Mouse (Mus musculus) cerebellum, adult (tissue): ENCODE measurements around the gene Adamts4.
"Not testable (repeated sequence)": the region's sequence is repeated elsewhere in the genome, so short reads cannot be mapped to it uniquely, and the experiment has no call there.

Experiments
- ATAC-seq: cut with Nextera tagmentation; 2 replicates; pipeline ENCODE4 v1.9.2; 2017; ENCODE audit warnings: mild to moderate bottlenecking, moderate library complexity, mixed read lengths; ENCODE audit not compliant: insufficient number of reproducible peaks, low FRiP score, low TSS enrichment

Adamts4 gene

DNA sequence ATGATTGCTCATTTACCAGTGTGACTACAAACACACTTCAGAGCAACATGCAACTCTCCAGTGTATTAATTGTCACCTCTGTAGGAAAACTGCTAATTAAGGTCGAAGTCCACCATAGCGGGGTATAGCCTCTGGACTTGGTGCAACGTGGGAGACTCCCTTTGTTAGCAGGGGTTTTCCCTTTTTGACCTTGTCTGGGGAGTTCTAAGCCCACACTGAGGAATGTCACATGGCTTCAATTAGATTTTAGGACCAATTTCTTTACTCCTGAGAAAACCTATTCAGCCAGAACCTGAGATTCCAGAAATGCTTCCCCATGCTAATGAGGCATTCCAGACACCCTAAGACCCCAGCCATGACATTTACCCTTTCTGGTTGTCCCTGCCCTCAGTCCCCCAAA is 20.0 kb upstream of the Adamts4 start:
- no peak for ATAC-seq

GRCm38 (mm10) chr1:171231844-171232243 is 18.4 kb upstream of the Adamts4 start:
- ATAC-seq: no peak

DNA sequence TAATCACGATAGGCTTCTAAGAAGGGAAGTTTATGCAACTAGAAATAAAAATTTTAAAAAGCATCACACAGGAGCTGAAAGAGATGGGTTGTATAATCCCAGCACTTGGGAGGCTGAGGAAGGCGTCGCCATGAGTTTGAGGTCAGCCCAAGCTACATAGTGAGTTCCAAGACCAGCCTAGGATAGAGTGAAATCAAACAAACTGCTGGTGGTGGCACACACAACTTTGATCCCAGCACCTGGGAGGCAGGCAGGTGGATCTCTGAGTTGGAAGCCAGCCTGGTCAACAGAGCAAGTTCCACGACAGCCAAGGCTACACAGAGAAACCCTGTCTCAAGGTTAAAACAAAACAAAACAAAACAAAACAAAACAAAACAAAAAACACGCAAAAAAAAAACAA is 17.9 kb upstream of the Adamts4 start:
- no peak for ATAC-seq

GRCm38 (mm10) chr1:171232800-171233730 is 17.2 kb upstream of the Adamts4 start:
- ATAC-seq: no peak

DNA sequence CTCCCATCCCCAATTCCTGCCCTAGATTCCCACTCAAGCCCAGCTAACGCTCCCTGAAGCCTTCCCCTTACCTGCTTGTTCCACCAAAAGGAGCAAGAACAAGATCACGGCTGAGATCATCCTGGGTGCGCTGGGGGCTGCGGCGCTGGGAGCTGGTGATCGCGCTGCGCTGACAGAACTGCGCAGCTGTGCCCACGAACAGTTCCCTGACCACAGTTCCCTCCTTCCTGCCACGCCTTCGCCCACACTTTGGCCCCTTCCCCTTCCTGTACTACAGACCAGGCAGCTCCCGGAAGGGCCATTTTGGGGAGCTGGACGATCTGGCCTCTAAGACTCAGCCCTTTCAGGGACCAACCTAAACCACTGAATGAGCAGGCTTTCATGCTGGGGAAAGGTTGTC is 16.1 kb upstream of the Adamts4 start, which contains the start of gene Fcer1g:
Gene Fcer1g (minus strand): TSS at position 240 of the 400 bp plus-strand sequence.
- ATAC-seq: no peak

DNA sequence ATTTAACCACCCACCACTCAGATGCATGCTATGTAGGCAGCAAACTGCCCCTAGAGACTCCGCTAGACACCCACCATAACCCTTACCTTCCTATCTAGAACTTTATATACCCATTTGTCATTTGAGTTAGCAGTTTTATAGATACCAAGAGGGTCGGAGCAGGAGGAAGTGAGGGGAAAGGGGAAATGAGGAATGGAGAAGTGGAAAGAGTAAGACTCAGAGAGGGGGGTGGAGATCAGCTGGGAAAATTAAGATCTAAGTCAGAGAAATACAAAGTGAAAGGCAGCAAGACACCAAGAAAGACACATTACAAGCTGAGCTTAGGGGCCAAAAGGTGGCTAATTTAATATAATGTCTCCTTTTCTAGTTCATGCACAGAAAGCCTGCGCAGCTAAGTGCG is 15.7 kb upstream of the Adamts4 start:
- no peak for ATAC-seq

- ATAC-seq: no peak
These were observed 14.4 kb upstream of the Adamts4 start for GRCm38 (mm10) chr1:171235791-171236190.

DNA sequence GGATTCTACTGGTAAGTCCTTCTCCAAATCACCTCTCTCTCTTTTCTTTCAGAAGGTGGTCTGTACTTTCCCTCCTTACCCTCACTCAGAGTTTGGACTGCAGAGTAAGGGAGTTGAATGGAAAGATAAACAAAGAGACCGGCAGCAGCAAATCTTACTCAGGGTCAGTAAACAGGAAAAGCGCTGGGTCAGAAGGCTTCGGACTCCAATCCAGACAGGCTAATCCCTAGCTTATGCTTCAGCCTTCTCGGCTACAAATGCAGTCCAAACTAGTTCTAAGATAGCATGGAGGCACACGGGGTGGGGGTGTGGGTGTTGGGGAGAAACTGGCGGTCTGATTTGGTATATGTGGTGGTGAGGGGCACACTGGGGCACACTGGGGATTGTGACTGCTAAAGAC is 12.8 kb upstream of the Adamts4 start:
- no peak for ATAC-seq

DNA sequence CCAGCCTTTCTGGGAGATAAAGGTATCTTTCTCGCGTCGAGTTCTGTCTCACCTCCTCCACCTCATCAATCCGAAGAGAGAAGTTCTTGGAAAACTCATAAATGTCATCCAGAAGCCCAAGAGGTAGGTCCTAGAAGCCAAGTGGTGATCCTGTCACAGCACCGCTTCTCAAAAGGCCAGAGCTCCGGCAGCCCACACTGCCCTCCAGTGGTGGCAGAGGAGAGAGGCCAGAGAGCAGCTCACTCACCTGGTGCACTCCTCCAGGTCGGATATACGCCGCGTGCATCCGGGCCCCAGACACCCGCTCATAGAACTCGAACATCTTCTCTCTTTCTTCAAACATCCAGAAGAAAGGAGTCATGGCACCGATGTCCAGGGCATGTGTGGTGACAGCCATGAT is 11.8 kb upstream of the Adamts4 start:
- ATAC-seq: no peak

- no peak for ATAC-seq
These were observed 10.1 kb upstream of the Adamts4 start for GRCm38 (mm10) chr1:171239992-171240744.

DNA sequence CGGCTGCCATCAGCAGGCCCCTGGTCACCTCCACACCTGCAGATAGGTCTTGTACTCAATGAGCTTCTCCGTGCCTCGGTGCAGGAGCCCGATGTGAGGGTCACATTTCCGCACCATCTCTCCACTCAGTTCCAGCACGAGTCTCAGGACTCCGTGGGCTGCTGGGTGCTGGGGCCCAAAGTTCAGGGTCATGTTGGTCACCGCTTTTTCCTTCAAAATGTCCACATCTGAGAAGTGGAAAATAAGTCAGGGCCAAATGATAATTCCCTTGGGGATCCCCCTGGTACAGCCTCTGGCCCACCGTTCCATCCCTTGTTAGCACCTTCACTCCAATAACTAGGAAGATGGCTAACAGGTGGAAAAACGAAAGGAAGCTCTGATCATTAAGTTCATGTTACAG is 9.3 kb upstream of the Adamts4 start:
- ATAC-seq: no peak

DNA sequence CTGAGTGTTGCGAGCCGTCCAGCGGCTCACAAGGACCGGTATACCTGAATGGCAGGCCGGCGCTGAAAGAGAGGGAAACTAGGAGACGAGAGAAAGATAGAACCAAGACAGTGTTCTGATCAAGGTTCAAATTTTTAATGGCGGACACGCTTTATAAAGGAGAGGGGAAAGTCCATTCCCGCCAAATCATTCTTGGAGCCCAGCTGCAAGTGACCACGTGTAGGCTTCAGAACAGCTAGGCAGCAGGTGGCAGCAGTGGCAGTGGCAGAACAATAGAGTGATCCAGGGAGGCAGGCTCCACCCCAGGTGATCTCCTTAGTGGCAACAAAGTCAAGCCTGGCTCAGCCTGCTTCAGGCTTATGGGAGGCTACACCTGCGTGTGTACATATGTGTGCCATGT is 8.3 kb upstream of the Adamts4 start:
- ATAC-seq: not testable (repeated sequence)

- no peak for ATAC-seq
These were observed 4.9 kb upstream of the Adamts4 start for GRCm38 (mm10) chr1:171245353-171245752.

GRCm38 (mm10) chr1:171246709-171247452 is 3.3 kb upstream of the Adamts4 start:
- peak; percentile 96 for ATAC-seq

DNA sequence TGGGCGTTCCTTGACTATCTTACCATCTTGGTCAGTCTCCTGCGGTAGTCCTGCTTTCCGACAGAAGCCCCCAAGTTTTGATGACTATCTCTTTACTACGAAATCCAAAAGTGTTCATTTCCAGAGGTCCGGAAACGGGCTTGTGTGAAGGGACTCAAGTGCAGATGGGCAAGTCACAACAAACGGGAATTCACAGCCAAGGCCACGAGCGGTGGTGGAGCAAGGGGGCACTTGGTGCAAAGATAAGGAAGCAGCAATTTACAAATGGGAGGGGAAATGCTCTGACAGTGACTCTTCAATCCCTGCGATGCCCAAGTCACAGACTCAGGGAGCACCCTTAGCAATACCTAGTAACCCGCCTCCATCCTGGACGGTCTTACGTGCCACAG is 2.8 kb upstream of the Adamts4 start:
- 0 out of 2 replicates have a peak, but pooled peaks have one; percentile 1 for ATAC-seq

- no peak for ATAC-seq
These were observed 2.3 kb upstream of the Adamts4 start for GRCm38 (mm10) chr1:171247916-171248315.

- ATAC-seq: no peak
These were observed 1.6 kb upstream of the Adamts4 start for GRCm38 (mm10) chr1:171248386-171249226.

DNA sequence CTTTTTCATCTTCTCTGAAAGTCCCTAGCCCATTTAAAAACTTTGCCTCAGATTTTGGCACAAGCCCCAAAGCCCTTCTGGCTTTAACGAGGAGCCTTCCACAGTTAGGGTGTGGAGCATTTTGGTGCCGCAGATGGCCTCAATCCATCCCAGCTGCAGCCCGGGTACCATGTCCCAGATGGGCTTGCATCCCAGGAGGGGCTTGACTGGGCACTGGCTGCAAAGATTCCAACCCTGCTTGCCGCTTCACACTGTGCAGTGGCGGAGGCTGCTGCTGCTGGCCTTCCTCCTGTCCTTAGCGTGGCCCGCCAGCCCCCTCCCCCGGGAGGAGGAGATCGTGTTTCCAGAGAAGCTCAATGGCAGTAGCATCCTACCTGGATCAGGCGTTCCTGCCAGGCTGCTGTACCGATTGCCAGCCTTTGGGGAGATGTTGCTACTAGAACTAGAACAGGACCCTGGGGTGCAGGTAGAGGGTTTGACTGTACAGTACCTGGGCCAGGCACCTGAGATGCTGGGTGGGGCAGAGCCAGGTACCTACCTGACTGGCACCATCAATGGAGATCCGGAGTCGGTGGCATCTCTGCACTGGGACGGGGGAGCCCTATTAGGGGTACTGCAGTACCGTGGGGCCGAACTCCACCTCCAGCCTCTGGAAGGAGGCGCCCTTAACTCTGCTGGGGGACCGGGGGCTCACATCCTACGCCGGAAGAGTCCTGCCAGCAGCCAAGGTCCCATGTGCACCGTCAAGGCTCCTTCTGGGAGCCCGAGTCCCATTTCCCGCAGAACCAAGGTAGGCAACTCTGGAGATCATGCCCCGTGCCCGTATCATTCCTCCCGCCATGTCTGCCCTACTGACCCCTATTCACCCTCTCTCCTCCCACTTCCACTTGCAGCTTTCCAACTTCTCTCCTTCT is 716 bp downstream of the Adamts4 start, which contains the start of gene Ndufs2:
Gene Ndufs2 (minus strand): TSS at position 709 of the 914 bp plus-strand sequence.
- no peak for ATAC-seq
